Mouse (Mus musculus) liver, postnatal 0 days (tissue): ENCODE results near the gene Acer3.

Experiments used
- CTCF ChIP-seq: sonication (generic); IDR thresholded peaks from 2 replicates; pipeline ENCODE4 v1.5.1; 2016; ENCODE audit warnings: antibody characterized with exemption, low read depth
- EP300 ChIP-seq: IDR thresholded peaks from 2 replicates; pipeline ENCODE4 v1.6.1; 2016; ENCODE audit warnings: antibody characterized with exemption, low read depth, mild to moderate bottlenecking

DNA sequence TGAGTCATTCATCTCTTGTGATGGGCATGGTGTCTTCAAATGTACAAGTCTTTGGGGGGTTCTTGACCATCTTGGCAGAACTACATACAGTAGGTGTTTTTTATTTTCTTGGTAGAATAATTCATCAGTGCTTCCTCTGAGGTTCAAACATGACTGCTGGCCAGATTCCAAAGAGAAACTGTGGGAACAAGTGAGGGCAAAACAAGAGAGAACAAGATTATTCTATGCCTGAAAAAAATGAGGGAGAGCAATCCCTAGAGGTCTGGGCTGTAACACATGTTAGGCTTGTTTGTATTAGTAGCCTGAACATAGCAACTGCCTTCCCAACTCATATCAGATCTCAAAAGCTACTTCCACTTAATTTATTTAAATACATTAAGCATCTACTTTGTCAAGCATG lies 104.3 kb downstream of the Acer3 start:
- no peak for TF ChIP-seq CTCF
- no peak for TF ChIP-seq EP300
